Mouse (Mus musculus): ENCODE data around the gene Mnat1.

The Mnat1 gene

DNA sequence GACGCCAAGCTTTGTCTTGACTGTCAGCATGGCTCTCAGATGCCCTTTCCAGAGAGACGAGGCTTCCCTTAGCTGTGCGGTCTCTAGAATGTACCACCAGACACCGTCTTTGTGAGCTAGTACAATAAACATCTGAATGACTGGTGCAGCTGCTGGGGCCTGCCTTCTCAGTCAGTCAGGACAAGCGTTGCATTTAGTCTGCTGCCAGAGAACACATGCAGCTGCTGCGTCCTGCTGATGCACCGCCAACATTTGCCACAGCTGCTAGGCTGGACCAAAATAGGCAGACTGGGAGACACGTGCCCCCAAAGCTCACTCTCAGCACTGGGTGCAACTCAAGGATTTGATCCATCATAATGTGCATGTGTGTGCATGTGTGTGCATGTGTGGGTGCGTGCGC, 118.4 kb downstream of the Mnat1 start:
- DNase-seq: peak; percentile 29

GRCm38 (mm10) chr12:73245687-73246086, 122.2 kb downstream of the Mnat1 start:
- no peak for DNase-seq

DNA sequence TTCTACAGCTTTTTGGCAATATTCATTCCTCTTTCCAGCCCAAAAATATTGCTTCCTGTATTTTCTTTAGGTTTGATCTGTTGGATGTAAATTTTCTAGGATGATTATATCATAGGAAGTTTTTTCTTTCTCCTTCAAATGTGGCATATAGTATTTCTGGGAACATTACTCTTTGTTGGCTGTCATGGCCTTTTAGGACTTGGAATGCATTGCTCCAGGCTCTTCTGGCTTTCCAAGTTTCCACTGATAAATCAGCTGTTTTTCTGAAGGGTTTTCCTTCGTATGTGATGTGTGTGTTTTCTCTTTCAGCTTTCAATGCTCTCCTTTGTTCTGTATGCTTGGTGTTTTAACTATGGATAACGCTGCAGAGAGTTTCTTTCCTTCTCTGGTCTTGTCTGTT, 131.5 kb downstream of the Mnat1 start:
- no peak for DNase-seq

- DNase-seq: no peak
Measured at GRCm38 (mm10) chr12:73259269-73259668, 135.8 kb downstream of the Mnat1 start.

- DNase-seq: no peak
Measured at GRCm38 (mm10) chr12:73260339-73260738, 136.8 kb downstream of the Mnat1 start.

GRCm38 (mm10) chr12:73265381-73265978, 142.0 kb downstream of the Mnat1 start:
- no peak for DNase-seq

DNA sequence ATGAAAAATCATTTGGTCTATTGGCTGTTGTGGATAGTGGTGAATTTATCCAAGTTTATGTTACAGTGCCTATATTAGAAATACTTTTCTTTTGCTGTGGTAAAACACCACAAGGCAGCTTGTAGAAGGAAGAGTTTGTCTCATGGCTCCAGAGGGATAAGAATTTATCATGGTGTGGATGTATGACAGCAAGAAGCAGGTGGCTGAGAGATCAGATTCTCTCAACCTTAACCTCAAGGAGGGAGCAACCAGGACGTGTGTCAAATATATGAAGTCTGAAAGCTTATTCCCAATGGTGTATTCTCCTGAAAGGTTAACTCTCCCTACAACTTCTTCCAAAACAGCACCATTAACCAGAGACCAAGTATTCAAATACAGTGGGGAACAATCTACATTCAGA, 143.1 kb downstream of the Mnat1 start:
- DNase-seq: no peak

DNA sequence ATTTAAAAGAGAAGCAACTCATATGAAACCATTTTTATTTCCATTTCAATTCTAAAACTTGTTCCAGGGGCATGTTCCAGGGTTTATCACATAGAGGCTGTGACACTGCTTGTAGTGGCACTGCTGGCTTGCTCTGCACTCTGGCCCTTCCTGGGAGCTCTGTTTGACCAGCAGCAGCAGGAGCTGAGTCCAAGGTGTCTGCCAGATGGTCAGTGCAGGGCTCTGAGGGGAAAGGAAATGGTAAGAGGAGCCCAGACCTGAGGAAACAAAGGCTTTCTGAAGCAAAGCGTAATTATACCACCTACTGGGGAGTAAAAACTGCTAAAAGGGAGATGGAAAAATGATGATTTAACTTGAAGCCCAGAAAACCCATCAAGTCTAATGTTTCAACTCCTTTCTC, 145.0 kb downstream of the Mnat1 start:
- DNase-seq: no peak

- DNase-seq: no peak
Measured at GRCm38 (mm10) chr12:73269531-73269930, 146.0 kb downstream of the Mnat1 start.

GRCm38 (mm10) chr12:73269933-73270332, 146.4 kb downstream of the Mnat1 start:
- DNase-seq: no peak

GRCm38 (mm10) chr12:73274921-73275320, 151.4 kb downstream of the Mnat1 start:
- no peak for DNase-seq

GRCm38 (mm10) chr12:73286287-73287092, 163.0 kb downstream of the Mnat1 start, which contains the start of the genes Trmt5 and Slc38a6:
Gene Trmt5 (minus strand): TSS chr12:73286710.
Gene Slc38a6 (plus strand): TSS chr12:73286779.
- peak; percentile 94 for DNase-seq

DNA sequence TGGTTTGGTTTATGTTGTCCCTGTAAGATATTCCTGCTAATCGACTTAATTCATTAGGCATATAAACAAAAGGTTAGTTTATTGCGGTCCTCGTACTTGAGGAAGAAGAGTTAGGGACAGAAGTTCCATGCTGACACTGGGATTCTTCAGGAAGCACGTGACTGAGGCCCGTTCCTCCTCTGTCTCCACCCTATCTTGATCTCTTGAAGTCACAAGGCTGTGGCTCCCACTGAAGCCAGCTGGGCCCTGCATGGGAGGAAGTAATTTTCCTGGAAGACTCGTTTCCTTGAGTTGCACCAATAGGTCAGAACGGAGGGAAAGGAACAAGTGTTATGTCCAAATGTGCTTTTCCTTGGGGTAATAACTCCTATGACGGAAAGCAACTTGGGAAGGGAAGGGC, 164.1 kb downstream of the Mnat1 start:
- no peak for DNase-seq

DNA sequence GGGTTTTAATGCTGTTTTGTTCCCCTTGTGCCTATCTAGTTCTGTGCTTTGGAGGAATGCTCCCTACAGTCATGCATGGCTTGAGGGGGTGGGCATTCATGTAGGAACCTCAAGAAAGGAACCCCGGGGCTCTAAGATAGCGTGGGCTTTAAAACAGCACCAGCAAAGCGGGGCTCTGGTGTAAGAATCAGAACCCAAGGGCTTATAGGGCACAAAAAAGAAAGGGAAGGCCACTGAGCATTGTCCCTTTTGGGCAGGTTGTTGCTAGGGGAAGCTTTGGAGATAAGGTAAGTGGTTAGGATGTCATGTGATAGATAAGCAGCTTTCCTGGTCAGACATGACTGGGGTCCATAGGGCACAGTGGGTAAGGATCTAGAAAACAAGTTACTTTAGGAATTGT, 165.1 kb downstream of the Mnat1 start:
- no peak for DNase-seq

GRCm38 (mm10) chr12:73294884-73295283, 171.4 kb downstream of the Mnat1 start:
- DNase-seq: no peak

DNA sequence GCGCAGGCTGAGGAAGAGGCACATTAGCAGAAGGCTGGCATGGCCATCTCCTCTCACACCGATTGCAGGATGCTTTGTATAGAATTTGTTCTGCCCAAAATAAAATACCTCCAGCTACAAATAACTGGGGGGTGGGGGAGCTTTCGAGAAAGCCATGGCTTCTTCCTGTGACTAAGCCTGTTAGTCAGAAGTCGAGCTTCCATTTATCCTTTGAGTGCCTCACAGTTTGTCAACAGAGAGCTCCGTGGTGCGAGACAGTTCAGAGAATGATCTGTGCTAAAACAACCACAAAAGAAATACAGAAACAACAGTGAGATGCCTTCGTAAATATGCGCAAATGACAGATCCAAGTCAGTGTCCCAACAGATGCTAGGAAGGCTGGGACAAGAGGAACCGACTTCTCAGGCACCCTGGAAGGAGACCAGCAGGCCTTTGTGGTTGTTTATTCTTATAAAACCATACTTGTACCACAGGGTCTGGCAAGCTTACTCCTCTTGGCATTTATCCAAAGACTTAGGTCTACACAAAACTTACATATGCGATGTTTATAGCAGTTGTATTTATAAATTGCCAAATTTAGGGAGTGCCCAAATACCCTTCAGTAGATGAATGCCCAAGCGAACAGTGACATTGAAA, 172.1 kb downstream of the Mnat1 start:
- DNase-seq: no peak

DNA sequence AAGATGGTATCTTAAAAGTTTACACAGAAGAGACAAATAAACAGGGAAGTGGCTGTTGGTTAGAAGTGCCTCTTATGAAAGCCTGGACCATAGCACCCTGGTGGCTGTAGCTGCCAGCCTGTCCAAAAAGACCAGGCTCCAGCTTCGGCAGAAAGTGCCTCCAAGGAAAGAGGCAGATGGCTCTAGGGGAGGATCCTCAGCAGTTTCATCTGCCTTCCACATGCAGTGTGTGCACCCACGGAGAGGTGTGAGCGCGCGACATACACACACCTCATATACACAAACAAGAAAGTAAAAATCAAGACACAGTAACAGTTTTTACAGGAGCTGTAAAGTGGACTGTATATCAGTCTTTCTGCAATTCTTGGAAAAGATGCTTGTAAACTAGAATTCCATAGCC, 175.1 kb downstream of the Mnat1 start:
- no peak for DNase-seq

- DNase-seq: no peak
Measured at GRCm38 (mm10) chr12:73300531-73300930, 177.0 kb downstream of the Mnat1 start.

DNA sequence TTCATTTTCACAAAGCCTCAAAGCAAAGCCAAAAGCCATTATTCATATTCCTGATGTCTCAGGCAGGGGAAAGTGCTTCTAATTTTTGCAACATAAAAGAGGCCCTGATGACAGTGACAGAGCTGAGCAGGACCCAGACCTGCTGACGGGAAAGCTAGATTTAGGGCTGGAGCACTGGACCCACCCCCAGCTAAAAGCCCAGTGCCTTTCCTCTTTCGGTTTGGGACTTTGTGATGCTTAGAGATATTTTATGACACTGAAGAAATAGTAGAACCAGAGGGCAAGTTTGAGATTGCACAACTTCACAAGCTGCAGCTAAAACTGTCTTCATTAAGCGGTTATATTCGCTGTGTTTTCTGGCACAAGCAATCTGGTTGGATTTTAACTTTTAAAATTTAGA, 181.1 kb downstream of the Mnat1 start:
- DNase-seq: no peak

- no peak for DNase-seq
Measured at GRCm38 (mm10) chr12:73307750-73308149, 184.2 kb downstream of the Mnat1 start.

DNA sequence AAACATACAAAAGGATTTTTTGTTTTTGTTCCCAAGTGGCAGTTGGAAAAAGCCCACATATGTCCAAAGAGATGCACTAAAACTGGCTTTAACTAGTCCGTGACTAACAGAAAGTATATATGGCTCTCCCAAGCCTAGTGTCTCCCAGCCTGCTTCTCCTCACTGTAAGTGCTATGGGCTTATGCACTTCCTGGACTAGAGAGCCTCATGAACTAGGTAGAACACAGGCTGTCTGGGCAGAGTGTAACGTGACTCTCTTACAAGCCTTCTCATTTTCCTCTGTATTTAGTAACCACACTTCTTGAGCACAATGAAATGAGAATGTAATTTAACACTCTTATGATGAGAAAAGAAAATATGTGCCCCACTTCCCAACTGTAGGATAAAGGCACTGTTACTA, 185.2 kb downstream of the Mnat1 start:
- no peak for DNase-seq

DNA sequence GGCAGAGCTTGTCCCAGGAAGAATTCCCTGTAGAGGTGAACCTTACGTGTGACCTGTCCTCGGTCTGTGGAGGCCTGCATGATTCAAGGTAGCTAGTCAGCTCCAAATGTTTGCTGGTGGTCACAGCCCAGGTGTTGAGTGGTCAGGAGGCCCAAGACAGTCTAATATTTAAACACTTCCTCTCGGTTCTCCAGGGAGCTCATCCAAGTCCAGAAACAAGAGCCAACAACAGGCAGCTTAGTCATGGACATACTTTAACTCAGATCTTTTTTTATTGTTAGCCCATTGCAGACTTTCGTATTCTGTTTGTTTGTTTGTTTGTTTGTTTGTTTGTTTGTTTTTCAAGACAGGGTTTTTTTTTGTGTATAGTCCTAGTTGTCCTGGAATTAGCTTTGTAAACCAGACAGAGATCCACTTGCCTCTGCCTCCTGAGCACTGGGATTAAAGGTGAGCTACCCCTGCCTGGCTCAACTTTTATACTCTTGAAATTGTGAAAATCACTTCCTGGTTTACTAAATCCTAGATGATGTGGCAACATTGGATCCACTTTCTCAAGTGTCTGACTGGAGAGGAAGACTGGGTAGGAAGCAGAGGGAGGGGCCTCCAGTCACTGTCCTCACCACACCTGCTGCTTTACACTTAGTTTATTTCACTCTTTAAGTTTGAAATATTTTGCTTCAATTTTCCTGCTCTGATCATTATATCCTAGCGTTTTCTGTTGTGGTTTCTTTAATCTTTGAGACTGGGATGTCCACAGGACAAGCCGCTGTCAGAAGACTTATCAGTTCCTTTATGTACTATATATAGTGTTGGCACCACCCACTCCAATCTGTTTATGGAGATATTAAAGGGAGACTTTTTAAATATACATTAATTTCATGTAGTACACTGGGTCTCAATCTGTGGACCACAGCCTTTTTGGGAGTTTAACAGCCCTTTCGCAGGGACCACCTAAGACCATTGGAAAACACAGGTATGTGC, 194.5 kb downstream of the Mnat1 start:
- no peak for DNase-seq

All from right cerebral cortex, postnatal 25 days (tissue).